Mouse (Mus musculus): Measurements from ENCODE around the gene Xrcc2. TPM values are rescaled to one million over a fixed set of nuclear protein-coding genes. Genes with fewer than 3 reads are reported as not detected.
"Not testable (repeated sequence)": the region's sequence is repeated elsewhere in the genome, so short reads cannot be mapped to it uniquely, and the experiment has no call there.

Xrcc2 gene
- 1 to 10 TPM; 6.1 to 6.9 TPM for total RNA-seq (2021)
- long read RNA-seq, experiment 1, transcript Xrcc2-201 (3 exons, 3,247 nt): major isoform, 13 of 15 reads
- long read RNA-seq, experiment 1, partial matches to known transcripts: 0 of 15 reads
- long read RNA-seq, experiment 1, other reads (novel, unspliced or antisense): 2 of 15 reads
- long read RNA-seq, experiment 2, transcript Xrcc2-201 (3 exons, 3,247 nt): major isoform, 12 of 12 reads
- long read RNA-seq, experiment 2, partial matches to known transcripts: 0 of 12 reads
- long read RNA-seq, experiment 2, other reads (novel, unspliced or antisense): 0 of 12 reads

- intact Hi-C loops (cut with DNase I): loop anchor here (1.0 kb wide), 1 partner anchor 28 kb away; no protein-coding TSS in a partner anchor
- peak; percentile 95 to 97 for DNase-seq (ENCODE audit: extremely low spot score in 1 of 2, low spot score in 2 of 2)
- H3K4me3 ChIP-seq: peak within 1 kb of the TSS; percentile 94
- peak within 1 kb of the TSS; percentile 69 for H3K27ac ChIP-seq
- TF ChIP-seq CTCF (IDR thresholded peaks at IDR 0.05): no peak
These were observed at the start of gene Xrcc2 for GRCm38 (mm10) chr5:25705567-25706349. TSS of gene Xrcc2 (minus strand) at chr5:25705825.

- Histone ChIP-seq H3K27ac (peak overlapping the region; percentile 20), H3K4me3 (no peak overlapping the region)
- intact Hi-C loops (cut with DNase I): no loop called here
- DNase-seq (ENCODE audit: extremely low spot score in 1 of 2, low spot score in 2 of 2): no peak
- TF ChIP-seq CTCF (IDR thresholded peaks at IDR 0.05): no peak
These were observed 48.7 kb upstream of the Xrcc2 start for GRCm38 (mm10) chr5:25754236-25754766.

GRCm38 (mm10) chr5:25753556-25754235, 48.1 kb upstream of the Xrcc2 start:
- intact Hi-C loops (cut with DNase I): no loop called here
- no peak overlapping the region for H3K4me3 ChIP-seq
- no peak for DNase-seq (ENCODE audit: extremely low spot score in 1 of 2, low spot score in 2 of 2)
- no peak for TF ChIP-seq CTCF (IDR thresholded peaks at IDR 0.05)
- peak overlapping the region; percentile 20 for H3K27ac ChIP-seq

GRCm38 (mm10) chr5:25752862-25753261, 47.2 kb upstream of the Xrcc2 start:
- Histone ChIP-seq H3K4me3 (no peak overlapping the region), H3K27ac (0 out of 2 replicates have a peak overlapping the region, but pooled peaks have one; percentile 44)
- TF ChIP-seq CTCF (IDR thresholded peaks at IDR 0.05): no peak
- intact Hi-C loops (cut with DNase I): no loop called here
- DNase-seq (ENCODE audit: extremely low spot score in 1 of 2, low spot score in 2 of 2): no peak

- Histone ChIP-seq H3K4me3 (no peak overlapping the region), H3K27ac (peak overlapping the region; percentile 54; the same call in 1 of the 2 replicates)
- DNase-seq (ENCODE audit: extremely low spot score in 1 of 2, low spot score in 2 of 2): no peak
- no peak for TF ChIP-seq CTCF (IDR thresholded peaks at IDR 0.05)
- intact Hi-C loops (cut with DNase I): no loop called here
These were observed 45.9 kb upstream of the Xrcc2 start for GRCm38 (mm10) chr5:25751552-25751951.

GRCm38 (mm10) chr5:25748613-25749012, 43.0 kb upstream of the Xrcc2 start:
- intact Hi-C loops (cut with DNase I): no loop called here
- H3K27ac ChIP-seq: no peak overlapping the region
- no peak for DNase-seq (ENCODE audit: extremely low spot score in 1 of 2, low spot score in 2 of 2)
- no peak overlapping the region for H3K4me3 ChIP-seq
- no peak for TF ChIP-seq CTCF (IDR thresholded peaks at IDR 0.05)

- TF ChIP-seq CTCF (IDR thresholded peaks at IDR 0.05): no peak
- H3K27ac ChIP-seq: no peak overlapping the region
- DNase-seq (ENCODE audit: extremely low spot score in 1 of 2, low spot score in 2 of 2): no peak
- intact Hi-C loops (cut with DNase I): no loop called here
- no peak overlapping the region for H3K4me3 ChIP-seq
These were observed 42.3 kb upstream of the Xrcc2 start for GRCm38 (mm10) chr5:25747904-25748303.

GRCm38 (mm10) chr5:25738902-25739301, 33.3 kb upstream of the Xrcc2 start:
- intact Hi-C loops (cut with DNase I): loop anchor here (5.0 kb wide), 1 partner anchor 317 kb away; no protein-coding TSS in a partner anchor
- not testable (repeated sequence) for DNase-seq (ENCODE audit: extremely low spot score in 1 of 2, low spot score in 2 of 2); H3K4me3 ChIP-seq; H3K27ac ChIP-seq

GRCm38 (mm10) chr5:25738448-25738847, 32.8 kb upstream of the Xrcc2 start:
- no peak for TF ChIP-seq CTCF (IDR thresholded peaks at IDR 0.05)
- no peak for DNase-seq (ENCODE audit: extremely low spot score in 1 of 2, low spot score in 2 of 2)
- intact Hi-C loops (cut with DNase I): loop anchor here (5.0 kb wide), 1 partner anchor 316 kb away; no protein-coding TSS in a partner anchor
- Histone ChIP-seq H3K27ac (no peak overlapping the region), H3K4me3 (no peak overlapping the region)

GRCm38 (mm10) chr5:25735861-25736260, 30.2 kb upstream of the Xrcc2 start:
- peak; percentile 37 to 70 for DNase-seq (ENCODE audit: extremely low spot score in 1 of 2, low spot score in 2 of 2)
- no peak overlapping the region for H3K27ac ChIP-seq
- TF ChIP-seq CTCF (IDR thresholded peaks at IDR 0.05): no peak
- intact Hi-C loops (cut with DNase I): loop anchor here (5.0 kb wide), 1 partner anchor 314 kb away; no protein-coding TSS in a partner anchor
- H3K4me3 ChIP-seq: no peak overlapping the region

GRCm38 (mm10) chr5:25734318-25734717, 28.7 kb upstream of the Xrcc2 start:
- peak; percentile 82 for TF ChIP-seq CTCF (IDR thresholded peaks at IDR 0.05)
- peak; percentile 29 to 55 for DNase-seq (ENCODE audit: extremely low spot score in 1 of 2, low spot score in 2 of 2)
- Histone ChIP-seq H3K27ac (no peak overlapping the region), H3K4me3 (no peak overlapping the region)
- intact Hi-C loops (cut with DNase I): loop anchor here (5.0 kb wide), 1 partner anchor 297 kb away; no protein-coding TSS in a partner anchor
